Mouse (Mus musculus) urinary bladder, adult 2 months (tissue): ENCODE data around the gene Sorbs1. TPM values are rescaled to one million over a fixed set of nuclear protein-coding genes. Genes with fewer than 3 reads are reported as not detected.

ENCODE experiments used
- DNase-seq: peaks from one replicate; pipeline ENCODE4 v3.0.0; 2022; ENCODE audit warnings: low spot score
- polyA plus RNA-seq: library from polyadenylated mRNA; depleted of rRNA; stranded (reverse); fragments of >200 nt; gene quantifications from 2 replicates; pipeline ENCODE4 v1.2.3, GENCODE M21; 2012

Sorbs1 gene
- polyA plus RNA-seq, 1 experiment = 313 TPM

GRCm38 (mm10) chr19:40436465-40437200 lies 76.9 kb downstream of the Sorbs1 start:
- no peak for DNase-seq

- no peak for DNase-seq
Measured at GRCm38 (mm10) chr19:40435797-40436196, 77.8 kb downstream of the Sorbs1 start.

GRCm38 (mm10) chr19:40435045-40435444 lies 78.5 kb downstream of the Sorbs1 start:
- no peak for DNase-seq

GRCm38 (mm10) chr19:40434042-40434869 lies 79.3 kb downstream of the Sorbs1 start:
- DNase-seq = no peak

GRCm38 (mm10) chr19:40433316-40433912 lies 80.2 kb downstream of the Sorbs1 start:
- no peak for DNase-seq

- DNase-seq = no peak
Measured at GRCm38 (mm10) chr19:40431969-40432368, 81.6 kb downstream of the Sorbs1 start.

- DNase-seq = no peak
Measured at GRCm38 (mm10) chr19:40429572-40429971, 84.0 kb downstream of the Sorbs1 start.

GRCm38 (mm10) chr19:40429169-40429568 lies 84.4 kb downstream of the Sorbs1 start:
- no peak for DNase-seq

GRCm38 (mm10) chr19:40426103-40426960 lies 87.2 kb downstream of the Sorbs1 start:
- no peak for DNase-seq

- DNase-seq = no peak
Measured at GRCm38 (mm10) chr19:40425326-40425725, 88.3 kb downstream of the Sorbs1 start.

GRCm38 (mm10) chr19:40421037-40421436 lies 92.5 kb downstream of the Sorbs1 start:
- no peak for DNase-seq

GRCm38 (mm10) chr19:40419315-40419714 lies 94.3 kb downstream of the Sorbs1 start:
- DNase-seq = no peak

GRCm38 (mm10) chr19:40417155-40417821 lies 96.3 kb downstream of the Sorbs1 start:
- no peak for DNase-seq

- no peak for DNase-seq
Measured at GRCm38 (mm10) chr19:40415725-40416124, 97.9 kb downstream of the Sorbs1 start.

- DNase-seq = no peak
Measured at GRCm38 (mm10) chr19:40414798-40415475, 98.6 kb downstream of the Sorbs1 start.

- no peak for DNase-seq
Measured at GRCm38 (mm10) chr19:40414386-40414785, 99.2 kb downstream of the Sorbs1 start.

GRCm38 (mm10) chr19:40411379-40411813 lies 102.2 kb downstream of the Sorbs1 start:
- DNase-seq = no peak

GRCm38 (mm10) chr19:40410511-40410910 lies 103.1 kb downstream of the Sorbs1 start:
- DNase-seq = no peak

GRCm38 (mm10) chr19:40410109-40410508 lies 103.5 kb downstream of the Sorbs1 start:
- no peak for DNase-seq

- no peak for DNase-seq
Measured at GRCm38 (mm10) chr19:40409500-40410035, 104.0 kb downstream of the Sorbs1 start.
